Mouse (Mus musculus): ENCODE results near the gene Fam205a2. TPM values are rescaled to one million over a fixed set of nuclear protein-coding genes. Genes with fewer than 3 reads are reported as not detected.

Fam205a2 gene
- polyA plus RNA-seq (2014; fragmentation: Illumina TruSeq; extraction: RNeasy Lipid Tissue Mini Kit (QIAGEN cat#74804); ENCODE audit: low read depth, low replicate concordance): not detected

GRCm38 (mm10) chr4:42528075-42528474, at the start of gene Fam205a2:
Fam205a2 (minus strand) TSS chr4:42528175.

Other genes starting within 250 kb of the Fam205a2 start
- not detected for gene Gm21953, start 233.9 kb downstream of the Fam205a2 start, polyA plus RNA-seq (2014; fragmentation: Illumina TruSeq; extraction: RNeasy Lipid Tissue Mini Kit (QIAGEN cat#74804); ENCODE audit: low read depth, low replicate concordance)
- gene Fam205a3, start 209.8 kb downstream of the Fam205a2 start, polyA plus RNA-seq (2014; fragmentation: Illumina TruSeq; extraction: RNeasy Lipid Tissue Mini Kit (QIAGEN cat#74804); ENCODE audit: low read depth, low replicate concordance): not detected
- not detected for gene Gm21586, start 88.8 kb downstream of the Fam205a2 start, polyA plus RNA-seq (2014; fragmentation: Illumina TruSeq; extraction: RNeasy Lipid Tissue Mini Kit (QIAGEN cat#74804); ENCODE audit: low read depth, low replicate concordance)
- 0.82 TPM for gene Gm2163, start 61.4 kb downstream of the Fam205a2 start, polyA plus RNA-seq (2014; fragmentation: Illumina TruSeq; extraction: RNeasy Lipid Tissue Mini Kit (QIAGEN cat#74804); ENCODE audit: low read depth, low replicate concordance)
- not detected for gene Gm10591, start 84.0 kb upstream of the Fam205a2 start, polyA plus RNA-seq (2014; fragmentation: Illumina TruSeq; extraction: RNeasy Lipid Tissue Mini Kit (QIAGEN cat#74804); ENCODE audit: low read depth, low replicate concordance)
- gene Gm2564, start 101.5 kb upstream of the Fam205a2 start, polyA plus RNA-seq (2014; fragmentation: Illumina TruSeq; extraction: RNeasy Lipid Tissue Mini Kit (QIAGEN cat#74804); ENCODE audit: low read depth, low replicate concordance): not detected
- gene Ccl27b, start 127.1 kb upstream of the Fam205a2 start, polyA plus RNA-seq (2014; fragmentation: Illumina TruSeq; extraction: RNeasy Lipid Tissue Mini Kit (QIAGEN cat#74804); ENCODE audit: low read depth, low replicate concordance): 3.7 TPM
- gene Il11ra2, start 133.7 kb upstream of the Fam205a2 start, polyA plus RNA-seq (2014; fragmentation: Illumina TruSeq; extraction: RNeasy Lipid Tissue Mini Kit (QIAGEN cat#74804); ENCODE audit: low read depth, low replicate concordance): not detected
- not detected for gene 4930578G10Rik, start 207.4 kb upstream of the Fam205a2 start, polyA plus RNA-seq (2014; fragmentation: Illumina TruSeq; extraction: RNeasy Lipid Tissue Mini Kit (QIAGEN cat#74804); ENCODE audit: low read depth, low replicate concordance)
- gene Ccl19, start 228.4 kb upstream of the Fam205a2 start, polyA plus RNA-seq (2014; fragmentation: Illumina TruSeq; extraction: RNeasy Lipid Tissue Mini Kit (QIAGEN cat#74804); ENCODE audit: low read depth, low replicate concordance): 1.5 TPM
- gene Ccl21a, start 245.8 kb upstream of the Fam205a2 start, polyA plus RNA-seq (2014; fragmentation: Illumina TruSeq; extraction: RNeasy Lipid Tissue Mini Kit (QIAGEN cat#74804); ENCODE audit: low read depth, low replicate concordance): not detected

All from adrenal gland, adult 10 weeks (tissue).